Mouse (Mus musculus) layer of hippocampus, adult 6 months (tissue): ENCODE data around the gene Cyp1a2. TPM values are rescaled to one million over a fixed set of nuclear protein-coding genes. Genes with fewer than 3 reads are reported as not detected.

Experiments
- long read RNA-seq, 2 experiments: library from polyadenylated mRNA; unstranded; transcript quantifications; one replicate each; pipeline ENCODE4 v2.0.0; 2019 to 2020
- polyA plus RNA-seq: library from polyadenylated mRNA; unstranded; fragments of <200 nt; fragmentation: Nextera tagmentation; gene quantifications from 2 replicates; pipeline ENCODE4 v1.2.3, GENCODE M21; 2021

Gene Cyp1a2
- polyA plus RNA-seq, result not detected in 2 replicates
- long read RNA-seq, experiment 1, result 0 reads
- long read RNA-seq, experiment 2, result 0 reads

DNA sequence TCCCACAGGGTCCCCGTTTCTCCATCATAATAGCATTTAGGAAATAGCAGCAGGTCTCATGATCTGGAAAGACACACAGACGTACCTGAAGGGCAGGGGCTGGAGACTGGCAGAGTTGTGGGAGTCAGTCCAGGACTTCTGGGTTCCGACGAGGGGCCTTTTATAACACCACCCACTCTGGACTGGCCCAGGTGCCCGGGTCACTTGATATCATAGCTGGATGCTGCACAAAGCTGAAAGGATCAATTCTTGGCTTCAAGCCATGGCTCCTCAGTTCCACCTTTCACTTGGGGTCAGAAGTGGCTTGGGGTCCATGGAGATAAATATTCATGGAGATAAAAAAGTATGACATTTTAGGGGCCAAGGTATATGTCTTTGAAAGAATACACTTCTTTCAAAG, at the start of gene Cyp1a2:
Gene Cyp1a2 (minus strand): TSS at position 184 of the 400 bp plus-strand sequence.

DNA sequence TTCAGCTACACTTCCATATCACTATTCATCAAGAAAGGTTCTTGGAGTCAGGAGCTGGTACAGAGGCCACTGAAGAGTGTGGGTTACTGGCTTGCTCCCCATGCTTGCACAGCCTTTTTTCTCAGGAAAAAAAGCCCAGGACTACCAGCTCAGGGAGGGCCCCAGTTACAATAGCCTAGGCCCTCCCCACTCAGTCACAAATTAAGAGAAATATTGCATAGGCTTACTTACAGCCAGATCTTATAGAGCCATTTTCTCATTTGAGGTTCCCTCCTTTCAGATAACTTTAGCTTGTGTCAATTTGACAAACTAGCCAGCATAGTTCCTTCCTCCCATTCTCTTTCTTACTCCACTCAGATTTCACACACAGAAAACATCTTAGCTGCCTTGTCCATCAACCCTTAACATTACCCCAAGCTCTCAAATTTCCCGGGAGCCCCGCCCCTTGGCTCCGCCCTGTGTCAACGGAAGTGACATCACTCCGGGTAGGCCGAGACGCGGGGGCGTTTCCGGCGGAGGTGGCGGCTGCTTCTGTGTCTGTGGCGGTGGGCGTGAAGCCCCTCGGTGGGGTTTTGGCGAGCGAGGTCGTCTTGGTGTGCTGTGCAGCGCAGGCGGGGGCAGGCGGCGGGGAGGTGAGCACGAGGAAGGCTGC, 24.7 kb upstream of the Cyp1a2 start, which contains the start of gene Edc3:
Gene Edc3 (plus strand): TSS at position 473 of the 652 bp plus-strand sequence.

DNA sequence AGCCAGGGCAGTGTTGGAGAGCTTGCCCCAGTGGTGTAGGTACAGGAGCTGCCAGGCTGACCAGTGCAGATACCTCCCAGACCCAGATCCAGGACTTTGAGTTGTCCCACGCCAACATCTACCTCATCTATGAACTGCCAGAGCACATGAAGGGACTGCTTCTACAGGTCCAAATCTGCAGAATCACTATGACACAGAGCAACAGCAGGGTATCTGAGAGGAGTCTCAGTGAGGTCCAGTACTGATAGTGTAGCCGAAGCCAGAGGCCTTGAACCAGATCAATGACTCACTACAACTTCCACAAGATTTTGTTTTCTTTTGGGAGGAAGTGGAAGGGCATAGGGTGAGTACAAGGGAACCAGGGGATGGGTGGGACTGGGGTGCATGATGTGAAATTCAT, 4.2 kb upstream of the Cyp1a2 start, which contains the start of gene Cyp1a1:
Gene Cyp1a1 (plus strand): TSS at position 178 of the 400 bp plus-strand sequence.

DNA sequence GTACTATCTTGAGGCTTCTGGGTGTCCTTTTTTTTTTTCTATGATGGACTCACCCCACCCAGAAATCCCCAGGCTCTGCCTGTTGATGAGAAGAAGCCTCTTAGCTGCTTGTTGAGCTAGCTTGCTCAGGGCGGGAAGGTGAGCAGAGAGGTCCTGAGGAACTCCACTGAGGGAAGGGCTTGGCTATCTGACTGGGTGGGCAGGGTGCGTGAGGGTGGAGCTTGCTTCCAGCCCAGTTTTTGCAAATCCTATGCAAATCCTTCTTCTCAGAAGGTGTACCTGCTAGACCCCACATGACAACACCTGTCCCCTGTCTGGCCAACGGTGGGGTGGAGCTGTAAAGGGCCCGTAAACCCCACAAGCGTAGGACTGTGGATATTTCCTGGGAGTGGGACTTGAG, 30.2 kb downstream of the Cyp1a2 start, which contains the start of gene Csk:
Gene Csk (minus strand): TSS at position 349 of the 400 bp plus-strand sequence.

Other genes starting within 250 kb of the Cyp1a2 start
- 16.6 and 17.1 TPM in 2 replicates for gene Ppcdc, start 243.6 kb downstream of the Cyp1a2 start, polyA plus RNA-seq
- gene Scamp5, start 215.6 kb downstream of the Cyp1a2 start, polyA plus RNA-seq, result 200 and 265 TPM in 2 replicates
- gene Rpp25, start 179.7 kb downstream of the Cyp1a2 start, polyA plus RNA-seq, result 17.8 and 20.5 TPM in 2 replicates
- 1,316 and 1,331 TPM in 2 replicates for gene Cox5a, start 162.4 kb downstream of the Cyp1a2 start, polyA plus RNA-seq
- gene Fam219b, start 146.2 kb downstream of the Cyp1a2 start, polyA plus RNA-seq, result 9.8 and 11.6 TPM in 2 replicates
- gene Mpi, start 130.9 kb downstream of the Cyp1a2 start, polyA plus RNA-seq, result 49.3 and 50.8 TPM in 2 replicates
- 33.9 and 37.4 TPM in 2 replicates for gene Scamp2, start 122.8 kb downstream of the Cyp1a2 start, polyA plus RNA-seq
- 7.0 and 9.7 TPM in 2 replicates for gene Ulk3, start 94.3 kb downstream of the Cyp1a2 start, polyA plus RNA-seq
- gene Cplx3, start 77.4 kb downstream of the Cyp1a2 start, polyA plus RNA-seq, result 3.6 and 6.0 TPM in 2 replicates
- not detected in 2 replicates for gene Lman1l, start 62.9 kb downstream of the Cyp1a2 start, polyA plus RNA-seq
- 3.8 and 4.6 TPM in 2 replicates for gene Csk, start 30.1 kb downstream of the Cyp1a2 start, polyA plus RNA-seq
- 0.10 TPM in 1 of 2 replicates, not detected in the other for gene Cyp1a1, start 4.2 kb upstream of the Cyp1a2 start, polyA plus RNA-seq
- 9.3 and 9.9 TPM in 2 replicates for gene Edc3, start 24.8 kb upstream of the Cyp1a2 start, polyA plus RNA-seq
- gene Clk3, start 82.2 kb upstream of the Cyp1a2 start, polyA plus RNA-seq, result 27.9 and 34.7 TPM in 2 replicates
- 1.2 and 1.6 TPM in 2 replicates for gene Arid3b, start 153.1 kb upstream of the Cyp1a2 start, polyA plus RNA-seq
- 157 and 188 TPM in 2 replicates for gene Ubl7, start 227.3 kb upstream of the Cyp1a2 start, polyA plus RNA-seq